Mouse (Mus musculus) brain, adult 10 weeks (tissue): ENCODE results near the gene 6430548M08Rik. TPM values are rescaled to one million over a fixed set of nuclear protein-coding genes. Genes with fewer than 3 reads are reported as not detected.

Experiments
- polyA plus RNA-seq: library from polyadenylated mRNA; stranded (reverse); fragments of 350-450 nt; fragmentation: Illumina TruSeq; extraction: RNeasy Lipid Tissue Mini Kit (QIAGEN cat#74804); gene quantifications from one replicate; pipeline ENCODE4 v1.2.3, GENCODE M21; 2015; ENCODE audit warnings: low read depth, low replicate concordance

The 6430548M08Rik gene
- 149 TPM for polyA plus RNA-seq

DNA sequence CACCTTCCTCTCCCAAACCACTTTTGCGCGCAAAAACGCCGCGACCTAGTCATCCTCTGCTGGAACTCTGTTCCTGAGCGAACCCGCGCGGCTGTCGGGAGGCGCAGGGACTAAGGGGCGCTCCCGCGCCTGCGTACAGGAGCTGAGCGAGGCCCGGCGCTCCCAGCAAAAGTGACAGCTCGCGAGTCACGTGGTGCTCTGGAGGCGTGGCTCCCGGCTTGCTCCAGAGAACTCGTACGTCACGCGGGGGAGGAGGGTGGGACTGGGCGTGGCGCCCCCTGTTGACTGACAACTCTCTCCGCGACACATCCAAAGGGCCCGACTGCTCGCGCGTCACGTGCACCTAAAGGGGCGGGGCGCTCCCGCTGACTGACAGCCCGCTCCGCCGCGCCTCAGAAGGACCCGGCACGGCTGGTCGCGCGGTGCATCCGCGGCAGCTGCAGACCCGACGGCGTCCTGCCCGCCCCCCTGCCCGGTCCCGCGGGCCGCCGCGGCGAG, at the start of gene 6430548M08Rik:
TSS of gene 6430548M08Rik (plus strand) at position 395 of the 498 bp plus-strand sequence.

DNA sequence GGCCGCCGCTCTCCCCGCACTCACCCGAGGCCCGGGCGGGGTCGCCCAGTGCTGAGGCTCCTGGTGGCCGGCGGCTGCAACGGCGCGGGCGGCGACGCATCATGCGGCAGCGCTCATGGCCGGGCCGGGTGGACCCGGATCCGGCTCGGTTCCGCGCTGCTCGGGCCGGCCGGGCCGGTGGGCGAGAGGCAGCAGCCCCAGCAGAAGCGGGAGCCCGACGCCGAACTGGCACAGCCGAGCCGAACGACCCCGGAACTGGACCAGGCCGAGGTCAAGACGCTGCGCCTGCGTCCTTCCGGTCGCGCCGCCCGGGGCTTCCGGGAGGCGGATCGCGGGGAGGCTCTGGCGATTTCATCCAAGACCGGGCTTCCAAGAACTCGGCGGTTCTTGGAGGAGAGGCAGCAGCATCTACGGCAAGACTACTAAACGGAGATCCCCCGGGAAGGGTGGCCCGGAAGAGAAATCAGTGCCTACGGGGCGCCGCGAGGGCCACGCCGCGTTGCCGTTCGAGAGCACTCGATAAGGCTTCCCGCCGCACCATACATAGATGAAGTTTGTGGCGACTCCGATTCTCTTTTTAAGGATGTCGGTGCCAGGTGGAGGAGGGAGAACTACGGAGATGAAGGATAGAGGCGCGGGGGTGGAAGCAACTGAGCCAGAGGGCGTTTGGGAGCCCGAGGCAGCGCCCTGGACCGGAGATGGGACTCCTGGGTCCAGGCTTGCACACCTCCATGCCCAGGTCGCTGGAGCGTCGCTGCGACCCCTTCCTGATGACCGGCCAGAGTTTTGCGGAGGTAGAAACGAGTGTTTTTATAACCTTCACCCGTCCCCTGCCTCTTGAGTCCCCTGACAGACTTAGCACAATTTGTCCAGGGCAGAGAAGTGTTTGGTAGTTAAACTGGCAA, 12.6 kb upstream of the 6430548M08Rik start, which contains the start of gene Zdhhc7:
TSS of gene Zdhhc7 (minus strand) at position 415 of the 905 bp plus-strand sequence.

DNA sequence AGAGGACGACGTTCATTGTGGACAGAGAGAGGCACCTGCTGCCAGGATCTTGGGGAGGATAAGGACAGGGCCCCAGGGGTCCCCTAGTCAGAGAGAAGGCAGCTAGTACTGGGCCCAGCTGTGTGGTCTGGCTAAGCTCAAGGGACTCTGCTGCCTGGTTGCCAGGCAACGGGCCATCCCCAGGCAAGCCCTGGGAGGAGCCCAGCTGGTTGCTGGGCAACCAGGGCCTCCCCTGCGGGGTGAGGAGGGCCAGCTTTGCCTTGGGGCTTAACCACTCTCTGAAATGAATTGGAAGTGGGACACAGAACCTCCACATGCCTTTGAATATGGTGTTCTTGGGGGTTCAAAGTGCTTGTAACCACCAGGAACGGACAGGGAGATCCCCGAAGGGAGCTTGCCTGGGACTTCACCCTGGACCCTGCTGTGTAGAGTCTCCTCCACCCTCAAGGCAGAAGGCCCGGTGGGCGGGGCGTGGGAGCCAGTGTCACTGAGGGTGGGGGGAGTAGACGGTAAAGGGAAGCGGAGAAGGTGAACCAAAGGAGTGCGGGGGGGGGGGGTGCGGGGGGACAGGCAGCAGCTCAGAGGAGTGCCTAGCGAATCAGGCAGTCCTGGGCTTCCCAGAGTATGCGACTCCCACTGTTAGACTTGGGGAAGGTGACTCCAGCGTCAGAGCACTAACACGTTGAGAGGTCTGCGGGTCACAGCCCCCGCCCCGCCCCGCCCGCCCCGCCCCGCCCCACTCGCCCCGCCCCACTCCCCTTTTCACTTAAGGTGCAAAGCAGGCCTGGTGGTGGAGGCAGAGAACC, 63.6 kb downstream of the 6430548M08Rik start, which contains the start of gene Fam92b:
TSS of gene Fam92b (minus strand) at position 149 of the 806 bp plus-strand sequence.

Other genes starting within 250 kb of the 6430548M08Rik start
- gene Usp10, start 203.8 kb upstream of the 6430548M08Rik start, polyA plus RNA-seq: 63.0 TPM
- gene Gm20388, start 203.3 kb upstream of the 6430548M08Rik start, polyA plus RNA-seq: 14.6 TPM
- gene Crispld2, start 121.7 kb upstream of the 6430548M08Rik start, polyA plus RNA-seq: 1.9 TPM
- 22.8 TPM for gene Zdhhc7, start 12.7 kb upstream of the 6430548M08Rik start, polyA plus RNA-seq
- gene Fam92b, start 63.3 kb downstream of the 6430548M08Rik start, polyA plus RNA-seq: 0.40 TPM
- 32.2 TPM for gene Gse1, start 114.3 kb downstream of the 6430548M08Rik start, polyA plus RNA-seq